Mouse (Mus musculus): ENCODE measurements at regions not wholly inside any gene's neighbourhood (a gene's known extent, or its start where the extent isn't known, plus 50 kb on each side); places are given as distances from the start of the nearest gene placed in this dataset.

DNA sequence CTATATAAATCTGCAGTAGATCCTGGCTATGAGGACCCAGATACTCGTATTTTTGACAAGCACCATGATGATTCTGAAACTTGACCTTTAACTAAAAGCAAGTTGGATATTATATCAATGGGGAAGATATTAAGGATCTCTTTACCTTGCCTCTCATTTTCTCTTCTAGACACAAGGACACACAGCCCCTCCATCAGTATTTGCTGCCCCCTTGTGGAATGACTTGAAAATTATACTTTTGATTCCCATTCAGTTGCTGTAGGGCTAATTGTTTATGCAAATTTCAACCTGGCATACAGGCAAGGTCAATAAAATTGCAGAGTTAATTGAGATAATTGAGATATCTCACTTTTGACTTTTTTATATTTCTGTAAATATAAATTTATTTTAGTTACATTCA, 375.5 kb downstream of the Nap1l3 start:
- TF ChIP-seq HCFC1 (IDR thresholded peaks at IDR 0.05; ENCODE audit: borderline replicate concordance, insufficient read depth, low read length) (no peak), CHD2 (IDR thresholded peaks at IDR 0.05; ENCODE audit: low read depth, low read length) (no peak), MAFK (IDR thresholded peaks at IDR 0.05; ENCODE audit: insufficient read depth, low read depth, low read length) (no peak)

All from ES-E14 (cell line).